Mouse (Mus musculus) spleen, adult 2 months (tissue): Measurements from ENCODE around the gene Dcx.

Experiments used
- CTCF ChIP-seq: fragments of 200-500 bp; IDR thresholded peaks from 2 replicates; pipeline ENCODE4 v1.5.1; 2011; ENCODE audit warnings: mild to moderate bottlenecking, inconsistent platforms; ENCODE audit not compliant: insufficient read depth, insufficient read length, insufficient replicate concordance; ENCODE audit errors: extremely low read depth
- POLR2A ChIP-seq: fragments of 200-500 bp; IDR thresholded peaks from 2 replicates; pipeline ENCODE4 v1.6.1; 2011; ENCODE audit warnings: low read depth, low read length, inconsistent platforms

DNA sequence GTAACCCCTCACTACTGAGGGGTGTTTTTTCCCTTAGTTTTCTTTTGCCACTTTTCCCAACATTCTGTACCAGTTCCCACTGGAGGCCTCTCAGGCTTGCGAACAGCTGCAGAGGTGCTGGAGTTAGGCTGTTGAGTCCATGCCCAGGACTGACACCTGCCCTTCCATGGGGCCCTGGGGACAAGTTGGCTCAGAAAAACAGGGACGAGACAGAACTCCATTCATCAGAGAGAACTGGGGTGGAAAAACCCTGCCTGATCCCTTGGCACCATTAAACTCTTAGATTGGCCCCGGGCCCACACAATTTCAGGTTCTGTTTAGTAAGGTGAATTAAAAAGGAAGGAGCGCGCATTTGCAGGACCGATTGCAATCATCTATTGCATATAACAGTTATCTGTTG, 48.8 kb downstream of the Dcx start:
- TF ChIP-seq CTCF = no peak
- TF ChIP-seq POLR2A = no peak
